Mouse (Mus musculus): ENCODE measurements around the gene Il13. TPM values are rescaled to one million over a fixed set of nuclear protein-coding genes. Genes with fewer than 3 reads are reported as not detected.

Gene Il13
- total and polyA plus RNA-seq, 3 experiments: 2.8 to 4.8 (median 3.6) TPM

DNA sequence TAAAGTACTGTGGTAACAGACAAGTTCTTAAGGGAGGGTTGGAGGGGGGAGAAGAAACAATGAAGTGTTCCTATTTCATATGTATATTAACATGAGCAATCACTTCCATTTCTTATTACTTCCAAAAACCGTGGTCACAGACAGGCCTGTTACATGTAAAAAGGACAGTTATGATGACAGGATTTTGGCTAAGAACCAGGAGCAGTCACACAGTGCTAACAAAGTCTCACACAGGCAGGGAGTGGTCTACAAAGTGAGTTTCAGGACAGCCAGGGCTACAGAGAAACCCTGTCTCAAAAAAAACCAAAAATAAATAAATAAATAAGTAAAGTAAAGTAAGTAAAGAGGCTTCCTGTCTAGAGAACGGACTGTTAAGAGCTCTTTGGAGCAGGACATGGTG, 47.7 kb upstream of the Il13 start:
- Histone ChIP-seq H3K27ac (ENCODE audit: insufficient read depth, low read depth) (no peak overlapping the region), H3K4me2 (ENCODE audit: insufficient read depth, low read depth, poor library complexity, severe bottlenecking) (no peak overlapping the region), H3K79me2 (replicated peaks; ENCODE audit: control insufficient read depth, extremely low read depth, insufficient read depth, poor library complexity, severe bottlenecking) (0 out of 2 replicates have a peak, but pooled peaks cover 1% of the 10 kb centered on the region), H3K4me3 (replicated peaks in 1 of 3; ENCODE audit: low read depth in 2 of 3, low read length in 2 of 3, poor library complexity in 1 of 3) (no peak overlapping the region), H3K36me3 (replicated peaks in 1 of 2; ENCODE audit: control insufficient read depth in 1 of 2, insufficient read depth in 1 of 2, low read length in 1 of 2) (peaks cover 58 to 91% of the 10 kb centered on the region in 2 experiments), H3K9ac (ENCODE audit: insufficient read depth, low read depth) (no peak overlapping the region), H3K27me3 (replicated peaks) (no peaks in the 10 kb centered on the region), H3K4me1 (ENCODE audit: control insufficient read depth in 1 of 2, insufficient read depth in 2 of 2) (no peaks in the 10 kb centered on the region), H3K9me3 (replicated peaks; ENCODE audit: low read length) (peaks cover 3% of the 10 kb centered on the region)
- dilution Hi-C loops (cut with MboI; ENCODE audit: extremely low pct_ligation_motif_present, extremely low pct_unique_long_range_greater_than_20kb, low sequenced_read_pairs) (no loop called here), in situ Hi-C loops (cut with MboI; ENCODE audit: low pct_ligation_motif_present, low pct_unique_long_range_greater_than_20kb, low sequenced_read_pairs) (no loop called here)
- TF ChIP-seq CHD2 (IDR thresholded peaks at IDR 0.05; ENCODE audit: low read length) (no peak), USF1 (IDR thresholded peaks at IDR 0.05; ENCODE audit: low read depth, low read length) (no peak), SMC3 (IDR thresholded peaks at IDR 0.05; ENCODE audit: low read depth, low read length) (no peak), TBP (conservative IDR thresholded peaks at IDR 0.05; ENCODE audit: low read depth, low read length) (no peak), UBTF (IDR thresholded peaks at IDR 0.05; ENCODE audit: low read depth, low read length) (no peak), E2F4 (IDR thresholded peaks at IDR 0.05; ENCODE audit: insufficient replicate concordance, low read depth, low read length) (no peak), EP300 (IDR thresholded peaks at IDR 0.05; ENCODE audit: low read length) (no peak), KAT2A (IDR thresholded peaks at IDR 0.05; ENCODE audit: insufficient replicate concordance, low read length) (no peak), PAX5 (IDR thresholded peaks at IDR 0.05; ENCODE audit: low read length) (no peak), MYC (IDR thresholded peaks at IDR 0.05; ENCODE audit: low read depth, low read length) (no peak), ZNF384 (IDR thresholded peaks at IDR 0.05; ENCODE audit: low read depth, low read length) (no peak)
- DNase-seq (ENCODE audit: extremely low read depth): no peak

DNA sequence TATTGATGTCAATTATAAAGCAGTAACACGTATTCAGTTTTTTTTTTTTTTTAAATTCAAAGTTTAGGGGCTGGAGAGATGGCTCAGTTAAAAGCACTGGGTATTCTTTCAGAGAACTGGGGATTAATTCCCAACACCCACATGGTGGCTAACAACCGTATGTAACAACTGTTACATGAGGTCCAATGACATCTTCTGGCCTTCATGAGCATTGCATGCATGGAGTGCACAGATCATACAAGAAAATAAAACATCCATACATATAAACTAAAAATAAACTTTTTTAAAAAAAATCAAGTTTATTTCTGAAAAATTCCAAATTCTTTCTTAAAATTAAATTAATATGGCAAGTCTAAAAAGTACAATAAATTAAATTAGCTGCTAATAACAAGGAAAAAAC, 47.2 kb upstream of the Il13 start:
- Histone ChIP-seq H3K9me3 (replicated peaks; ENCODE audit: low read length) (peaks cover 3% of the 10 kb centered on the region), H3K27me3 (replicated peaks) (no peaks in the 10 kb centered on the region), H3K4me2 (ENCODE audit: insufficient read depth, low read depth, poor library complexity, severe bottlenecking) (no peak overlapping the region), H3K4me1 (ENCODE audit: control insufficient read depth in 1 of 2, insufficient read depth in 2 of 2) (no peaks in the 10 kb centered on the region), H3K9ac (ENCODE audit: insufficient read depth, low read depth) (no peak overlapping the region), H3K4me3 (replicated peaks in 1 of 3; ENCODE audit: low read depth in 2 of 3, low read length in 2 of 3, poor library complexity in 1 of 3) (no peak overlapping the region), H3K79me2 (replicated peaks; ENCODE audit: control insufficient read depth, extremely low read depth, insufficient read depth, poor library complexity, severe bottlenecking) (0 out of 2 replicates have a peak, but pooled peaks cover 1% of the 10 kb centered on the region), H3K36me3 (replicated peaks in 1 of 2; ENCODE audit: control insufficient read depth in 1 of 2, insufficient read depth in 1 of 2, low read length in 1 of 2) (peaks cover 57 to 91% of the 10 kb centered on the region in 2 experiments), H3K27ac (ENCODE audit: insufficient read depth, low read depth) (no peak overlapping the region)
- TF ChIP-seq JUND (conservative IDR thresholded peaks at IDR 0.05; ENCODE audit: low read depth, low read length) (no peak), MEF2A (IDR thresholded peaks at IDR 0.05; ENCODE audit: borderline replicate concordance, low read depth, low read length) (no peak), USF1 (IDR thresholded peaks at IDR 0.05; ENCODE audit: low read depth, low read length) (no peak), MAFK (IDR thresholded peaks at IDR 0.05; ENCODE audit: insufficient replicate concordance, low read length) (no peak), CTCF (conservative IDR thresholded peaks at IDR 0.05 in 1 of 2, IDR thresholded peaks at IDR 0.05 in 1 of 2; ENCODE audit: low read depth in 2 of 2, low read length in 2 of 2) (peak in 1 of 2 experiments; percentile 48; a peak in 2 of 4 replicates), MAZ (IDR thresholded peaks at IDR 0.05; ENCODE audit: low read depth, low read length) (no peak), UBTF (IDR thresholded peaks at IDR 0.05; ENCODE audit: low read depth, low read length) (no peak), SMC3 (IDR thresholded peaks at IDR 0.05; ENCODE audit: low read depth, low read length) (peak; percentile 35; the same call in 1 of the 2 replicates), RAD21 (IDR thresholded peaks at IDR 0.05; ENCODE audit: low read depth, low read length) (peak; percentile 32), ZMIZ1 (IDR thresholded peaks at IDR 0.05; ENCODE audit: low read depth, low read length) (no peak), MYC (IDR thresholded peaks at IDR 0.05; ENCODE audit: low read depth, low read length) (no peak)
- dilution Hi-C loops (cut with MboI; ENCODE audit: extremely low pct_ligation_motif_present, extremely low pct_unique_long_range_greater_than_20kb, low sequenced_read_pairs) (no loop called here), in situ Hi-C loops (cut with MboI; ENCODE audit: low pct_ligation_motif_present, low pct_unique_long_range_greater_than_20kb, low sequenced_read_pairs) (no loop called here)
- no peak for DNase-seq (ENCODE audit: extremely low read depth)
